Mouse (Mus musculus) heart, adult 2 months (tissue): ENCODE measurements at regions not wholly inside any gene's neighbourhood (a gene's known extent, or its start where the extent isn't known, plus 50 kb on each side); places are given as distances from the start of the nearest gene placed in this dataset.

ENCODE experiments used
- CTCF ChIP-seq: fragments of 200-600 bp; IDR thresholded peaks from 2 replicates; pipeline ENCODE4 v1.8.1; 2022; ENCODE audit warnings: antibody characterized with exemption, mild to moderate bottlenecking, moderate library complexity
- POLR2A ChIP-seq: fragments of 200-500 bp; IDR thresholded peaks from 2 replicates; pipeline ENCODE4 v1.6.1; 2011; ENCODE audit warnings: mild to moderate bottlenecking, low read depth, low read length, control low read depth; ENCODE audit not compliant: insufficient read depth

GRCm38 (mm10) chr7:135324991-135325390 lies 66.5 kb downstream of the Nps start:
- TF ChIP-seq POLR2A (no peak), CTCF (no peak)
